Mouse (Mus musculus): ENCODE results near the gene B230118H07Rik.

GRCm38 (mm10) chr2:101673547-101673946 is 24.2 kb upstream of the B230118H07Rik start:
- TF ChIP-seq POLR2A (IDR thresholded peaks at IDR 0.05; ENCODE audit: extremely low read depth, insufficient read depth, low read length) (no peak), CTCF (IDR thresholded peaks at IDR 0.05; ENCODE audit: extremely low read depth, insufficient read depth, low read length) (no peak)
